Mouse (Mus musculus) embryo, embryonic 10 days (tissue): ENCODE measurements around the gene Ubtd2.
A peak's percentile ranks its signal among the peaks of the same experiment; 100 is the strongest.

ENCODE experiments used
- DNase-seq: peaks from one replicate; pipeline ENCODE4 v3.0.0-alpha.2; 2015; ENCODE audit warnings: low spot score

Ubtd2 gene

DNA sequence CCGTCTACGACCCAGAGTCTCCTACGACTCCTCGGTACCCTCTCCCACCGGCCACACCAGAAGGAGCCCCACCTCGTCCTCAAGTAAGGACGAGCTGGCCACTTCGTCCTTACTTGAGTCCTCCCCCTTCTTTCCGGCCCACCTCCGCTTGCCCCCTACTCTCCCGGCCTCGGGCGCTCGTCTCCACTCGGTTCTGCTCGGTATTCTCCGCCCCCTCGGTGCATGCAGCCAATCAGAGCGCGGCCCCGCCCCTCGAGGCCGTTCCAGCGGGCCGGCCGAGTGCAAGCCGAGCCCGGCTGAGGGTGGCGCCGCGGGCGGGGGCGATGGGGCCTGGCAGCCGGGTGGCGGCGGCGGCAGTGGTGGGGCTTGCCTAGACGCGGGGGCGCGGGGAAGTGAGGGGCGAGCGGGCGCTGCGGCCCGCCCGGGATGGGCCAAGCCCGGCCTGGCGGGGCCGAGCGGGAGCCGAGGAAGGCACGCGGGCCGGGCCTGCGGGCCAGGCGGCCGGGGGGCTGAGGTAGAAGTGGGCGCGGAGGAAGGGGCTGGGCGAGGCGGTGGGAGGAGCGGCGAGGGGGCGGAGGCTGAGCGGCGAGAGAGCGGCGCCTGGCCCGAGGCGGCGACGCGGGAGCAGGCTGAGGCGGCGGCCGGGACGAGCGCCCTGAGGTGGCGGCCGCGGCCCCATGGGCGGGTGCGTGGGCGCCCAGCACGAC is at the start of gene Ubtd2:
Gene Ubtd2 (plus strand): TSS at position 571 of the 707 bp plus-strand sequence.
- peak; percentile 97 for DNase-seq

DNA sequence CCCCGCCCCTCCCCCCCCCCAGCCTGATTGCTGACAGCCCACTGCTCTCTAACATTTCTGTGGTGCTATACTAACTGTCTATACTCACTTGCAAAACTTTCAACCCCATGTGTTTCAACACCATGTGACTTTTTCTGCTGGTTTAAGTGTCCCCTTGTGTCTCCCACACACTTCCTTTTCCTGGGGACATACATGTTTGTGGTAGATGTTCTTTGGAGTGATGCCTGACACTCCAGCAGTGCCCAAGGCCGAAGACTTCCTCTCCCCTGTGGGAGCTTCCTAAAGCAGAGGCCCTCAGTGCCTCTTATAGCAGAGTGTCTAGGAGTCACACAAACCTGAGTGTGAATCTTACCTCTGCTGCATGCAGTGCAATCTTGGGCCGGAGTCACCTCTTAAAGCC is 47.3 kb upstream of the Ubtd2 start:
- DNase-seq = no peak

DNA sequence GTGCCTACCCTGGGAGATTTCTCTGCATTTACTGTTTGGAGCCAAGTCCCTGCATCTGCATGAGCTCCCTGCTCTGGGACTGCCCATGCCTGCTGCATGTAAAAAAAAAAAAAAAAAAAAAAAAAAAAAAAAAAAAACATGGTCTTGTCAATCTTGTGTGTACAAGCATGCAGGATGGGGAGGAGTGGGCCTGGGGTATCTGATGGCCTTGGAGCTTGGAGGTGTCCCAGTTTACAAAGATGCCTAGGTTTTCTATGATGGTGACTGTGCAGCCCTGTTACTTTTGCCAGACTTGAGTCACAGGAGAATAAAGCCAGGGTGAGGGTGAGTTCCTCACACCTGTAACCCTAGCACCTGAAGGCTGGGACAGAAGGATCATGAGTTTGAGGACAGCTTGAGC is 46.1 kb upstream of the Ubtd2 start:
- DNase-seq = no peak

DNA sequence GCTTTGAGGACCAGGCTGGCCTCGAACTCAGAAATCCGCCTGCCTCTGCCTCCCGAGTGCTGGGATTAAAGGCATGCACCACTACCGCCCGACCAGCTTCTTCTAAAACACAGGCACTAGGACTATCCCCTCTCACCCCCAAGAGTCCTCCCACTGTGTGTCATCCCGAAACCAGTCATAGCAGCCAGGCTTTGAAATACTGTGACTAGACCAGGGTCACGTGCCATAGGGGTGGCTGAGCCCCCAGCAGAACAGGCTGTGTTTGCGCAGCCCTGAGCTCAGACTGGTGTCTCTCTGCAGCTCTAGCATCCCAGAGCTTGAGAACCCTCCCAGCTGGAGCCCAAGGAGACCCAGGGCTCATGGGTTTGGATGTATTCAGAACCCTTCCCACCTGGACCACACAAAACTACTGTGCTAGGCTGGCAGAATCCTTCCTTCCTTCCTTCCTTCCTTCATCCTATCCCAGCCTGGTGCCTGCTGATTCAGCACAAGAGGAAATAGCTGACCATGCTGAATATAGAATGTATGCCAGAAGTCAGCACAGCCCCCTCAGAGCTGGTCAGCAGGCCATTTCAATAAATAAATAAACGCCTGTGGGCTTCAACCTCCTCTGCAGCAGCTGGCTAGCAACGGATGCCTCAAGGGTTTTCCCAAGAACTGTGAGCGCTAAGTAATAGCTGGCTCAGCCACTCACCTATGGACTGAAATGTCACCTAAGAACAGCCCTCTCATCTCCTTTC is 45.2 kb upstream of the Ubtd2 start:
- no peak for DNase-seq

DNA sequence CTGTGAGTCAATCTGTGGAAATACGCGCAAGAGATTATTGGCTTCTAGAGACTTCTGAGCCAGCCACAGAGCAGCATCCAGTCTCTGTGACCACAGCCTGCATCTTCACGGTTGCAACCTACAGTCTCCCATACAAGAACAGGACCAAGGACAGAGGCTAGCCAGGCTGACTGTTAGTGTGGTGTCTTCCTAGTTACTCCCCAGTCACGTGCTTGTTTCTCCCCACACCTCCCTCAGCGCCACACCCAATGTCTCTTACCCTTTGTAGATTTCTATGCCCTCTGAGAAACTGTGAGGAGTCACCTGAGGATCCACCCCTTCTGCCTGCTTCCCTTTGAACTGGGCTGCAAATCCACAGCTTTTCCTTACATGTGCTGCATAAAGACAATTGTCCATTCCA is 35.2 kb upstream of the Ubtd2 start:
- DNase-seq = no peak

DNA sequence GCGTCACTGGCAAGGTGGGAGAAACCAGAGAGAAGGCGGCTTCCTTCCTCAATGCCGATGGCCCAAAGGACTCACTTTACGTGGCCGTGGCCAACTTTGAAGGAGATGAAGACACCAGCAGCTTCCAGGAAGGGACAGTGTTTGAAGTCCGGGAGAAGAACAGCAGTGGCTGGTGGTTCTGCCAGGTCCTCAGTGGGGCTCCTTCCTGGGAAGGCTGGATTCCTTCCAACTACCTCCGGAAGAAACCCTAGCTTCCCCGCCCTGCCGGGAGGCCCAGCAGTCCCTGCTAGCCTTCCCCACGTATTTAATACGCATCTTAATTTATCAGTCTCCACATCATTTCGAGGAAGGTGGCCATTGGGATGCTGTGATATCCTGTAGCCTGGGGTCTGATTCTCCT is 31.9 kb upstream of the Ubtd2 start:
- DNase-seq = no peak

DNA sequence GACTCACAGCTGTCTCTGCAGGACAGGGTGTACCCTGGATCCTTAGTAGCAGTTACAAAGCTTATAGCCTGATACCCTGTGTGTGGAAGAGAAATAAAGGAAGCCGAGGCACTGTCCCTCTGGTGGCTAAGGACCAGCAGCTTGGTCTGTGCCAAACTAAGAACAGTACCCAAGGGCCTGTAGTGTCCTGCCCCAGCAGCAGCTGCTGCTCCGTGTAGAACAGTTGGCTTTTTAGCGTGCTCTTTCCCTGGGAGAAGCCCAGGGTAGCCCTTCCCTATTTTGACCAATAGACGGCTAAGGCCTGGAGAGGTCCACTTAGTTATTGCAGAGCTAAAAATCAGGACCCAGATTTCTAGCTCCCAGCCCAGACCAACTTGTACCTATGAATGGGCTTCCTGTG is 30.6 kb upstream of the Ubtd2 start:
- no peak for DNase-seq

DNA sequence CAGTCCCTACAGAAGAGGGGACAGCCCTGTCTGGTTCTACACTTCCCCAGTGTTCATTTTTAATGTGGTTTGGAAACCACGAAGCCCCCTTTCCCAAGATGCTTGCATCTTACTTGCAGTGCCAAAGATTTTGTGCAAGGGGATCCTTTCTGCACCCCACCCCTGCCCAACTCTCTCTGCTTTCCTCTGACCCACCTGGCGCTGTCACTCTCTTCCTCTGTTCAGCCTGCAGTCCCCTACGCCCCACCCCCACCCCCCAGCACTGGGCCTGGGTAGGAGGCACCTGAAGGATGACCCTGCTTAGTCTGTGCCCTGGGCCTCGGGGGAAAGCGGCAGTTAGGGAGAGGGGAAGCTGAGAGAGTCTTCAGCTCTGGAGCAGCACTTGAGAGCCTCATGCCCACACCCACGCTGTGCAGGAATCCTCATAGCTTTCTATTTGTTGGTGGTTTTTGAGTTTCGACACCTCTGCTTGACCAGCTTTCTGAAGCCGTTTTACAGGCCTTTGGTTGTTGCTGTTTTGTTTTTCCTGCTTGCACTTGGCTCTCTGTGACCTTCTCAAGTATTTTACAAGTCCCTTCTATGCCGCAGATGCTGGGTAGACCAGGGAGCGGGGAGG is 30.0 kb upstream of the Ubtd2 start:
- DNase-seq = no peak

DNA sequence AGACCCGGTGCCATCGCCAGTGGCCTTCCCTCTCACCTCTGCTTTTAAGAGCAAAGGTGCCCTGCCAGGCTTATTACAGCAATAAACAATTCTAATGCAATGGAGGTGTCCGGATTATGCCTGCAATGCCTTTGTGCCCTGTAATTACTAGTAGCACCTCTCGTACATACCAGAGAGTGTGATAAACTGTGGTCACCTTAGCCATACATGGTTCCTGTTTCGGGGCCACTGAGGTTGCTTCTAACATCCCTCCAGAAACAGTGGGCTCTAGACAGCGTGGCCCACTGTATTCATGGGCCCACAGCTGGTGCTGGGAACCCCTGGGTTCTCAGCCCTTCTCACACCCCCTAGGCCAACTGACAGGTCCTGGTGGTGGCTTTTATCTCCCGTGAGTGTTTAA is 27.6 kb upstream of the Ubtd2 start:
- DNase-seq = no peak

DNA sequence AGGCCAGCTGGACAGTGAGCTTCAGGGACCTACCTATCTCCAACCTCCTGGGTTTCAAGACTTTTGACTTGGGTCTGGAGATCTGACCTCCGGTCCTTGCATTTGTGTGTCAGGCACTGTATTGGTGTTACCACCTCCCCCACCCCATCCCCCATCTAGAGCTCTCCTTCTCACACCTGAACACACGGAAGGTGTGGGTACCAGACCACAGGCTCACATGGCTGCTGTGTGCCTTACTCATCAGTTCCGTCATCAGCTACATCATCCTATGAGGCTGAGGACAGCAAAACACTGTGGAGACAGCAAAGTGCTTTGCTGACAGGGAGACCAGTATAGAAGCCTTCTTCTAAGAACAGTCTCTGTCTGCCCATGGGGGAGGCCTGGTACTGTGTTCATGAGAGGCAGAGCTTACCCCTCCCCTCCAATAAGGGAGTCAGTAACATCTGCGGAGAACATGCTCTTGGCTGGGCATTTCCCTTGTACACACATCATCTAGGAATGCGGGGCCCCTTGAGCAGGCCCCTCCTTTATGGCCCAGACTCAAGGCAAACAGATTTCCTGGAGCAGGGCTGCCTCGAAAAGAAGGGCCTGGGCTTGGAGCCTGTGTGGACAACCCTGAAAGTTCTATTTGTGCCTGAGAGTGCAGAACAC is 19.6 kb upstream of the Ubtd2 start:
- DNase-seq = peak; percentile 44

DNA sequence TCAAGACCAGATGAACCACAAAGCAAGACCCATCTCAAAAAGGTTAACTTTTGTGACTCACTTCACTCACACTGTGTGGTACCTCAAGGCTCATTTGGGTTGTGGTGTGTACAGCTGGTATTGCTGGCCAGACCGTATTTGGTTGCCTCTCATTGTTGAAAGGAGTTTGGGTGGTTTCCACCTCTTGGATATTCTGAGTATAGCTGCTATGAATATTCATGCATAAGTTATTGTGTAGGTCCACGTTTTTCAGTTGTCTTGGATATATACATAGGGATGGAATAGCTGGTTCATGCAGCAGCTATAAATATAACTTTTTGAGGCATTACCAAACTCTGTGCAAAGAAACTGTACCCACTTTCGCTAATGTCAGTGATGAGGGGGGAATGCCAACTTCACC is 12.6 kb upstream of the Ubtd2 start:
- no peak for DNase-seq

DNA sequence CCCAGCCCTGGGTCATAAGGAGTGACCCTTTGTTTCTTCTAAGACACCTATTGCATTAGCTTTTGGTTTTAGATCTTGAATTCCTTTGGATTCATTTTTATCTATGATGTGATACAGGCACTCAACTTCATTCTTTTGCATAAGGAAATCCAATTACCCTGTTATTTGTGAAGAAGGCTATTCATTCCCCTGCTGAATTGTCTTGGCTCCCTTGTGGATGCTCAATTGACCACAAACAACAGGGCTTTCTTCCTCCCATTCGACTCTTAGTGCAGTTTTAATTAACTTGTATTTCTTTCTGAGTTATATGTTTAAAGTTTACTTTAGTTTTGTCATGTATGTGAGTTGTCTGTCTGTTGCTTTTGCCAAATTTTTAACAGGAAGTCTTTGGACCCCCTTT is 10.9 kb upstream of the Ubtd2 start:
- no peak for DNase-seq

DNA sequence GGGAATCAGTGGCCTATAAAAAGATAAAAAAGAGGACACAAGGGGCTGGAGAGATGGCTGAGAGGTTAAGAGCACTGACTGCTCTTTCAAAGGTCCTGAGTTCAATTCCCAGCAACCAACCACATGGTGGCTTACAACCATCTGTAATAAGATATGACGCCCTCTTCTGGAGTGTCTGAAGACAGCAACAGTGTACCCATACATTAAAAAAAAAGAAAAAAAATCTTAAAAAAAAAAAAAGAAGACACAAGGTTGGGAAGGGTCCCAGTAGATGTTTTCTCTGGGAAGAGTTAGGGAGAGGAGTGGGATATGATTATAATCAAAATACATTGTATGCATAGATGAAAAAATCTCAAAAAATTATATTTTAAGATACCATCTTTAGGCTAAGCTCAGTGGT is 10.0 kb upstream of the Ubtd2 start:
- no peak for DNase-seq

DNA sequence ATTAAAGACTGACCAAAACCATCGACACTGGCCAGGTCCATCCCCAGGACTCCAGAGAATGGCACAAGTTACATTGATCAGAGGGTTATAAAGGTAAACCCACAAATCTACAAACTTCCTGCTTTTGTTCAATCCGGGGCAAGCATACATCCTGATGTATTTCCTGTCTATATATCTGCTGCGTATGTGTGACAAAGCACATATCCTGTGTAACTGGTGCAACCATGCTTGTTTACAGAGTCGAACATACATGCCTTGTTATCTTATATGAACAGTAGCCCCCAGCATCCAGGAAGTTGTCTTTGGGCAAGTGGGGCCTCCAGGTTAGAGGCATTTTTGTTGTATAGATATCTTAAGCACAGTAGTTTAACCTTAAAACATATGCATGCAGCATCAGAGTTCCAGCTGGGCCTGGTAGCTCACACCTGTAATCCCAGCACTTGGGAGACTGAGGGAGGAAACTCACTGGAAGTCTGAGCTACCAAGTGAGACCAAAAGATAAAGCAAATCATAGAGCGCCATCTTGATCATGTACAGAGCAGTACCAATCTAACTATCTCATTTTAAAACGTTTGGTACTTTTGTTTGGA is 9.4 kb upstream of the Ubtd2 start:
- no peak for DNase-seq

DNA sequence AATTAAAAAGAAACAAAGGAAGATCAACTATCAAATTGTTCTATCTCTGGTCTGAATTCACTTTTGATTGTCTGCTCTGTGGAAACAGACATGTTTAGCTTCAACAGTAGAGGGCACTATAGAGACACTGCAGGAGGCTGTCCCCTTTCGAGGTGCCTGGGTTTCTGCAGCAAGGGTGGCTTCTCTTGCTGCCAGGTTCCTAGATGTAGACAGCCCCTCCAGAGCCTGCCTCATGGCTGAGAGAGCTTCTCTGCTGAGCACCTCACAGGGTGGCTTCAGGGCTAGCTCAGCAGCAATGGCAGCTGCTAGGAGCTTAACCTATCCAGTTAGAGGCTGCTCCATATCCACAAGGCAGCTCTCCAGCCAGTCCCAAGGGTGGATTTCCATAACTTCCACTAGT is 5.0 kb upstream of the Ubtd2 start:
- DNase-seq = peak; percentile 79

DNA sequence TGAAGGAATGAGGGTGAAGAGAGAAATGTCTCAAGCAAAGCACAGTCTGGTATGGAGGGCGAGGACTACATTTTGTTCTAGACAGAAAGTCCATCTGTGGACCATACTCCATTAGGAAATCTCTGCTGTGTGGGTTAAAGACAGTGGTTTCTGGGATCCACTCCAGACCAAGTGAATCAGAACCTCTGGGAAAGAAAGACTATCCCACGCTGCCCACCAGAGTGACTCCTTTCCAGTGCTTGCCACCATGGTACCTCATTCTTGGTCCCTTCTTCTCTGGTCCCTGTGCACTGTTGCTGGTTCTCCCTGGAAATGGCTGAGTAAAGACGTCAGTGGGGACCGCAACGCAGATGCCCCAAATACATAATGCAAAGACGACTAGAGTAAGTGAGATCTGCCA is 3.9 kb upstream of the Ubtd2 start:
- DNase-seq = no peak

DNA sequence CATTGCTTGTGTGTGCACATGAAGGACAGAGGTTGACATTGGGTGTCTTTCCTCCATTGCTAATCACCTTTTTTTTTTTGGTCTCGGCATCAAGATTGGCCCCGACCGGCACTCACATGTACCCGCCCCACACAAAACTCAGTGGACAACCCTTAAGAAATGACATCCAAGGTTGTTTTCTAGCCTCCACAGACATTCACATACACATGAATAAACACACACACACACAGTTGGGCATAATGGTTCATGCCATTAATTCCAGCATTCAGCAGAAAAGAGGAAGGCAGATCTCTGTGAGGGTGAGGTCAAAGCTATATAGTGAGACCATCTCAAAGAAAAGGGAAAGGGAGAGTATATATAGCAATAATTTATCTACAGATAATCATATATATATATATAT is 2.4 kb upstream of the Ubtd2 start:
- DNase-seq = no peak

DNA sequence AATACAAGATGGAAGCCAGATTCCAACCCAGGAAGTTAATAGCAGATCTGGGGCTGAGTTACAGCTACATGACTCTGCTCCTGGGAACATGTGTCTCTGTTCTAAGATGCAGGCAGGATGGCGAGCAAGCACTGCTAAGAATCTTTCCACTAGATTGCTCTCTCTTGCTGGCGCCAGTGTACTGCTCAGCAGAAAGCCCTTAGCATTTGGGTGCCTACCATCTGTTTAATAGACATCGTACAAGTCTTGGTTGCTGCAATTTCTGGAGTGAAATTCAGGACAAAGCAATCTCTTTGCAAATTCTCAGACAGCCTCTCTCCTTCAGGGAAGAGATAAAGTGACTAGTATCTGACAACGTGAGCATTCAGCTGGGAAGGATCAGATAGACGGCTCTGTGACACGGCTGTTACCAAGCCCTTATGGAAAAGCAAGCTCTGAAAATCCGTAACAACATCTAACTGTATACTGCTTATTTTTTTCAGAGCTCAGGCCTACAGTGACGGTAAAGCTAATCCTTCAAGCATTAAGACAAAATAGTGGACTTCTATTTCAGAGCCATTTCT is 1.7 kb upstream of the Ubtd2 start:
- DNase-seq = no peak

DNA sequence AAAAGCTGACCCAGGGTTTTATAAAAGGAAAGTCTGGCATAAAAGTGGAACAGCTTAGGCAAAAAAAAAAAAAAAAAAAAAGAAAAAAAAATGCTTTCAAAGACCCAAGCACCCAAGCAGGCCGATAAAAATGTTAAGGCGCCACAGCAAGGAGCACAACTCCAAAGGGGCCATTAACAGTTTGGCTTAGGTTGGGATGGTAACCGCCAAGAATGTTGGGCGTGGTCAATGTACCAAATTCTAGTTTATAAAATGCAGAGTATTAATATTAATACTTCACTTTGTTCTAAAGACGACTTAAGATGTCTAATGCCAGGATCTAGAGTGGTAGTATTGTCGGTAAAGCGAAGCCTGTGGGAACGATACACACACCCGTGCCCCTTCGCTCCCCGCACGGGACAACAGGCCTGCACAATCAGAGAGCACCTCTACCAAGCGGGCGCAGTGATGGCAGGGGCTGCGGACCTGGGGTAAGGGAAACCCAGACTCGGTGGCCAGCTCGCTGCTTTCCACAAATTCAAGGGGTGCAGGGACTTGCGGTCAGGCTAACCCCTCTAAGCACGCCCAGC is 855 bp upstream of the Ubtd2 start:
- no peak for DNase-seq

DNA sequence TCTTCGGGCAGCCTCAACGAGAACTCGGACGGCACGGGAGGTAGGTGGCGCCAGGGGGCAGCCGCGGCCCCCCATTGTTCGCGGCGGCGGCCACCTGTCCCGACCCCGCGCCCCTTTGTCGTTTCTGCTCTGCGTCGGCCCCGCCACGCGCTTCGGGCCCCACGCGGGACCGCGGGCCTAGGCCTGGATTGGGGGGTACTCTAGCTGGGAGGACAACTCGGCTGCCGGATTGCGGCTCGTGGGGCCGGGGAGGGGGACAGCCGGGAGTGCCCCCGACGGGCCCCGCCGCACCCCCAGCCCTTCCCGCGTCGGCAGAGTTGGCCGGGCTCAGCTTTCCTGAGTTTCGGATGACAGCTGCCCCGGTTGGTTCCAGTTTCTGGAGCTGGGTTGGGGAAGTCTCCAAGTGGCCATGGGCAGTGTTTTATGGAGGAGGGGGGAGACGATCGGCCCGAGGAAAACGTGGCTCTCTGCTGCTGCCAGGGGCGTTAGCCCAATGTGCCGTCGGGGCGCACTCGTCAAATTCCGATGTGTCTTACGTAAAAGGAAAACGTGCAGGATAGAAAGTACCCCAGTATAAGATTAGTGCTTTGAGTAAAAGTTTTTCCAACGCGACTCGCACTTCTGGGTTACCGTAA is 454 bp downstream of the Ubtd2 start:
- peak; percentile 80 for DNase-seq

DNA sequence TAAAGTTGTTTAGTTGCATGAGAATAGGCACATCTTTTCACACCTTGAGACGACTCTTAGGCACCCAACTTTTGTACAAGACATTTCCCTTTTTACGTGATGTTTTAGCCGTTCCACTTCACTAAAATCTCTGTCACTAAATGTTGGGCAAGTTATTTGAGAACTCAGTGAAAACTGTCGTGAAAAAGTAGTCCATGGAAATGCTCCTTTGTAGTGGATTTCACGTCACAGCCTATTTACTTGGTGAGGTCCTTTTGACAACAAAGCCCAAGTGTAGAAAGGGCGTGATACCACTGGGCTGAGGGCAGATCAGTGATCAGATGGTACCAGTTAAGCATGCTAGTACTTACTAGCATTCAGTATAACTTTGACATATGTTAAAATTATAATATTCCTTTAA is 1.2 kb downstream of the Ubtd2 start:
- DNase-seq = peak; percentile 18
